Mouse (Mus musculus): Measurements from ENCODE around the gene Naip2.
A peak's percentile ranks its signal among the peaks of the same experiment; 100 is the strongest.
"Not testable (repeated sequence)": the region's sequence is repeated elsewhere in the genome, so short reads cannot be mapped to it uniquely, and the experiment has no call there.

Naip2 gene

DNA sequence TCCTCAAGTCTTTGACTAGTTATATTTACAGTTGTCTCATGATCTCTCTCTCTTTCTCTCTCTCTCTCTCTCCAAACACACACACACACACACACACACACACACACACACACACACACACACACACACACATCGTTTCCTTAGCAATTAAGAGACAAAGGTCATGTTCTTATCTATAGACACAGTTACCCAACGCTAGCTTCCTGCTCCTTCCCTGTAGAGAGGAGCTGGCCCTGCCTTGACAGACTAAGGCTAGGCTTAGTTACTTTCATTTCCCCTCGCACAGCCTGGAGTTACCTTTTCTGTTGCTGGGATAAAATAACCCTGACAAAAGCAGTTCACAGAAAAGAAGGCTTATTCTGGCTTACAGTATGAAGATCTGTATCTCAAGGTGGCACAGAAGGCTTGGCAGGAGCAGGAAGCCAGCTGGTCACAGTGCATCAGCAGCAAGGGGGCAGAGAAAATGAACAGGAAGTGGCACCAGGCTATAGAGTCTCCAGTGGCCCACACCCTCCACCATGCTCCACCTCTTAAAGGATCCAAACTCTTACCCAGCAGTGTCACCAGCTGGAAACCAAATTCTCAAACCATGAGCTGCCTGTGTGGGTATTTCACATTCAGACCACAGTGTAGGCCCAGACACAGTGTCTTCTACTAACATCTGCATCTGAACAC, at the start of gene Naip2:
Gene Naip2 (minus strand): TSS at position 434 of the 675 bp plus-strand sequence.
- DNase-seq (ENCODE audit: low spot score in 2 of 2) = not testable (repeated sequence)

DNA sequence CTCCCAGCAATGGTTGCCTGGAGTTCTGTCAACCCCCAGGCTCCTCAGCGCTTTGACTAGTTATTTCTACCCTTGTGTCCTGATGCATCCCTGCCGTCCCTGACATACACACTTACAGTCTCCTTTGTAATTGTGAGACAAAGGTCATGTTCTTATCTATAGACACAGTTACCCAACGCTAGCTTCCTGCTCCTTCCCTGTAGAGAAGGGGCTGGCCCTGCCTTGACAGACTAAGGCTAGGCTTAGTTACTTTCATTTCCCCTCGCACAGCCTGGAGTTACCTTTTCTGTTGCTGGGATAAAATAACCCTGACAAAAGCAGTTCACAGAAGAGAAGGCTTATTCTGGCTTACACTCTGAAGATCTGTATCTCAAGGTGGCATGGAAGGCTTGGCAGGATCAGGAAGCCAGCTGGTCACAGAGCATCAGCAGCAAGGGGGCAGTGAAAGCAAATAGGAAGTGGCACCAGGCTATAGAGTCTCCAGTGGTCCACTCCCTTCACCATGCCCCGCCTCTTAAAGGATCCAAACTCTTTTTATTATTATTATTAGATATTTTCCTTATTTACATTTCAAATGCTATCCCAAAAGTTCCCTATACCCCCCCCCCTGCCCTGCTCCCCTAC, 45.1 kb upstream of the Naip2 start:
- DNase-seq (ENCODE audit: low spot score in 2 of 2) = not testable (repeated sequence)

DNA sequence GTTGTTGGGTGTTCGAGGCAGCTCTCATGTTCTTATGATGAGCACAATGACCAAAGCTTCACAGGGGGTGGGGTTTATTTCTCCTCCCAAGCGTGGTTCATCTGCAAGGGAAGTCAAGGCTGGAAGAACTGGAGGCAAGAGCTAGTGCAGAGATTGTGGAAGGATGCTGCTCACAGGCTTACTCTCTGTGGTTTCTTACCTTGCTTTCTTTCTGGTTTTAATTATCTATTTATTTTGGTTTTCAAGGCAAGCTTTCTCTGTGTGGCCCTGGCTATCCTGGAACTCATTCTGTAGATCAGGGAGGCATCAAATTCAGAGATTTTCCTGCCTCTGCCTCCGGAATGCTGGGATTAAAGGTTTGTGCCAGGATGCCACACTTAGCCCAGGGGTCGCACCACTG, 44.3 kb upstream of the Naip2 start, which contains the start of gene Naip5:
Gene Naip5 (minus strand): TSS at position 101 of the 400 bp plus-strand sequence.
- not testable (repeated sequence) for DNase-seq (ENCODE audit: low spot score in 2 of 2)

DNA sequence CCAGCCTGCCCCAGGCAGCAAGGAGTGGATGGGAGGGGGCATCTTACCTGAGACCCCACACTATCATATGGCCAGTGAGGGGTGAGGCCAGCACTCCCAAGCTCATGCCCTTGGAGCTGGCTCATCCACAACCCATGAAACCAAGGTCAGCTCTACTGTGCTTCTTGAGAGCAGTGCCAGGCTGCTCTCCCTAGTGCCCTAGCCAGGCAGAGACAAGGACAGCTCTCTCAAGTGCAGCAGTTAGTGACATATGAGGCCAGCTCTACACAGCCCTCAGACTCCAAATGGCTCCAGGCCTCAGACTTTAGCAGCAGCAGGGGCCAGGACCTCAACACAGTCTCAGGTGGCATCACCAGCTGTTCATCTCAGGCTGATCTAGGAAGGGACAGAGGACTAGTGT, 41.8 kb upstream of the Naip2 start:
- DNase-seq (ENCODE audit: low spot score in 2 of 2) = no peak

DNA sequence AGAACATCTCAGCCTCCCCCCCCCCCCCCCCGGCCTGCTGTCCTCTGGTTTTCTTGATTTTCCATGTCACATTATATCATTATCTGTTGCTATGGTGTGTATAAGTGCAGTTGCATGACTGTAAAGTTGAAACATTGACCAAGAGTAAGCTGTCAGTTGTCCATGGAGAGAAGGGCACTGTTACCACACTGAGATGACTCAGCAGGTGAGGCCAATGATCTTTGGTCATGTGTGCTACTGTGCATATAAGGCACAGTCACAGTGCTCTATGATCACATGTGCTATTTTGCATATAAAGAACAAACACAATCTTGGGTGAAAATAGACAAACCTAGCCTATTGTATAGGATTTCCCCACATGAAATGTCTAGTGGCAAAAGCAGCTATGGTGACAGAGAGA, 11.8 kb upstream of the Naip2 start:
- DNase-seq (ENCODE audit: low spot score in 2 of 2) = not testable (repeated sequence)

DNA sequence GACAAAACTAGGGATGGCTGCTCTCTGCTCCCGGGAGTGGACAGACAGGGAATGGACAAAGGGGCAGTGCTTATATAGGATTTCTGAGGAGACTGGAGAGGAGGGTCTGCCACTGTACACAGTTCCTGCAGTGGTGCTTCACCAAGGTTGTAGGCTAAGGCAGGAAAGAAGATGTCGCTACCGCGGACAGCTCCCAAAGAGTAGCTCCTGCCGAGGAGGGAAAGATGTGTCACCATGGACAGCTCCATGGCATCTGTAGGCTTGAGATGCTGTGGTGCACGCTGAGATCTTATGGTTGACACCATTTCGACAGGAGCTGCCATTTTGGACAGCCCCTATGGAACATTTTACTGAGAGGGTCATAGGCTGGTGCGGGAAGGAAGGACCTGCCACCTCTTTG, 8.6 kb upstream of the Naip2 start:
- DNase-seq (ENCODE audit: low spot score in 2 of 2) = peak in 1 of 2 experiments; percentile 5

DNA sequence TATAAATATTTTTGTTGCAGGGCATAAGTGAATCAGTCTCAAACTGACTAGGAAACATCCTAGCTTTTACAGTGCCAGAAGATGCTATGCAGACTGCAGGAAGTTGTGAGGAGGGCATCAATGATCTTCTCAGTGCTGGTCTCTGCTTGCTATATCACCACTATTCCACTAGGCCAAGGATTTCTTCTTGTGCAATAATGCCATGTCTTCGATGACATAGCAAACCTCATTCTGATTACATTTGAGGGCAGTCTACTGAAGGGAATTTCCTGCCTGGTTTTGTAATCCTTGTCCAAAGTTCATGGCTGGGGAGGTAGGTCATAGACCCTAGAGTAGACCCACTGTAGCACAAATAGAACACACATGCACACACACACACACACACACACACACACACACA, 1.4 kb upstream of the Naip2 start:
- no peak for DNase-seq (ENCODE audit: low spot score in 2 of 2)

DNA sequence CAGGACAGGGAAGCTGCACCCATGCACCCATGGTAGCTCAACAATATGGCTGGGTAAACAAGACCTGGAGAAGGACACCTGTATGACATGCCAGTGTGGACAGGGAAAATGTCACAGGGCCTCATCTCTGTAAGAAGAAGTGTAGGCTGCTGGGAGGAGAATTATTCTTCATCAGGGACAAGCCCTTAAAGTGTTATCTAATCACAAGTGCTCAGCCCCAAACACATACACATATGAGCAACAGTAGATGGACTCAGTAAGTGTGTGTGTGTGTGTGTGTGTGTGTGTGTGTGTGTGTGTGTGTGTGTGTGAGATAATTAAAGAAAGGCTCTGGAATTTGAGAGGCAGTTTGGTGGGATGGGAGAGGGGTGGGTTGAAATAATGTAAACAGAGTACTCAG, 1.1 kb downstream of the Naip2 start:
- no peak for DNase-seq (ENCODE audit: low spot score in 2 of 2)

DNA sequence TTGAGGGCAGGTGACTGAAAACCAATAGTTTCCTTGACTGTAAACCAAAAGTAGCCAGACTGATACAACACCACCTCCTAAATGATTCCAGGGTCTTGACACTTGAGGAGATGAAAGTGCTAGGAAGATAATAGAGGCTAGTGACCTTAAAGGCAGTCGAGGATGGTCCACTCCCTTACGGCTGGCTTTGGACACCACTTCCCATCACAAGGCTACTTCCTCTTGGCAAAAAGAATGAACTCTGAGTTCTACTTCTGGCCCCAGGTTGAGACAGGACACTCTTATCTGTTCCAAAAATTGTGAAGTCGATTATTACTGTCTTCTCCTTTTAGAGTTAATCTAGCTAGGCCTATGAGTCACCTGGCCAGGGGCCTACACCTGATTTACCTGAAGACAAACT, 6.5 kb downstream of the Naip2 start:
- no peak for DNase-seq (ENCODE audit: low spot score in 2 of 2)

DNA sequence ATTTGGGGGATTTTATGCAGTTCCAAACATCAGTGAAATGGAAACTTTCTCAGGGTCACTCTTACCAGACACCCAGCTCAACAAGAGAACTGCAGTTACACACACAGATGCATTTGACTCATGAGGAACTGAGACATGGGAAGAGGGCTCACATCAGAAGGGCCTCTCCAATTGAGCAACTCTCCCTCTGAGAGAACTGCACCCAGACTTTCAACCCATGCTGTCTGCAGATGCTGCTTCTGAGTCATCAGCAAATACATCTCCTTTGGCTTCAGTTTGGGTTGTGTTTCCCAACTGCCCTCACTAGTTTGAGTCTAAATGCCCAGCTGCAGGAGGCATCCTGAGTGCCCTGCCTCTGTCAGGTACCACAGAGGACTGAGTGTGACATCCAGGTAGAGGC, 18.8 kb downstream of the Naip2 start:
- not testable (repeated sequence) for DNase-seq (ENCODE audit: low spot score in 2 of 2)

DNA sequence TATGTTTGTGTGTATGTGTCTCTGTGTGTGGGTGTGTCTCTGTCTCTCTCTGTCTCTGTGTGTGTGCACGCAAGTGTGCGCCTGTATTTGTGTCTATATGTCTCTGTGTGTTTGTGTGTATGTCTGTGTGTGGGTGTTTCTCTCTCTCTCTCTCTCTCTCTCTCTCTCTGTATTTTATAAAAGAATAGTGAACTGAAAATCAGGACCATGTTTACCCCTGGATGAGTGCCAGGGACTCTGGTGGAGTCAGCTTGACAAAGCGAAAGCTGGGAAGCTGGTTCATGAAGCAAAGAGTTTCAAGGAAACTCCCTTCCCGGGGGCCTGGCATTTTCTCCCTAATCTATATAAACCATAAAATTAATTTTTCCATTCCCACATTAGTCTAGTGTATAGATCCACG, 27.5 kb downstream of the Naip2 start:
- DNase-seq (ENCODE audit: low spot score in 2 of 2) = not testable (repeated sequence)

DNA sequence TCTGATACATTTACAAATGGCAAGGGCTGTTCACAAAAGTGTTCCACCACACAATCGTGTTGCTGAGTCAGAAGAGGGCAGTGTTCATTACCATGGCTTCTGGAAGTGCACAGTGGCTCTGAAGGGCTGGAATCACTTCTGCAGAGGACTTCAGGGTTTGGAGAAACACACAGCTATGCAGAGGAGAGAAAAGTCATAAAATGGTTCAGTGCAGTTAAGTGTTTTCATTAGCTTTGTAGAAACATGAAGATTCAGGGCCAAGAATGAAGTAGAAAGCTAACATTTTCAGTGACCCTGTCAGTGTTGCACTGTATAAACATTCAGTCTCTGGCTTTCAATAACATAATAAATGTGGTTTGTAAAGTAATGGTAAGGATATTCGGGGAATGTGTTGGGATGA, 35.5 kb downstream of the Naip2 start:
- not testable (repeated sequence) for DNase-seq (ENCODE audit: low spot score in 2 of 2)

DNA sequence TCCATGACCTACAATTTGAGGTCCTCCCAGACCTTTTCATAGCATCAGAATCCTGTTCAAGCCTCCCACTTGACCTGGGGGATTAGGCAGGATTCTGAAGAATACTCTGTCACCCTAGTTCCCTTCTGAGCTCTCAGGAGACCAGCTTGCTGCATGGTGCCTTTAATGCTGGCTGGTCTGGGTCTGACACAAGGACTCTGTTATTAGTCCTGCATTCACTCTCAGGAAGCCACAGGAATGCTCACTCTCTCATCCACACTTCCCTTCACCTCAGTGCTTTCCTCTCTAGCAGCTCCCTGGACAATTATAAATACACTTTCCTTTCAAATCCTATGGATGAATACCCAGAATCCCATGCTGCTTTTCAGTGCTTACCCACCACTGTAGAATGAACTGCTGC, 39.4 kb downstream of the Naip2 start:
- DNase-seq (ENCODE audit: low spot score in 2 of 2) = not testable (repeated sequence)

DNA sequence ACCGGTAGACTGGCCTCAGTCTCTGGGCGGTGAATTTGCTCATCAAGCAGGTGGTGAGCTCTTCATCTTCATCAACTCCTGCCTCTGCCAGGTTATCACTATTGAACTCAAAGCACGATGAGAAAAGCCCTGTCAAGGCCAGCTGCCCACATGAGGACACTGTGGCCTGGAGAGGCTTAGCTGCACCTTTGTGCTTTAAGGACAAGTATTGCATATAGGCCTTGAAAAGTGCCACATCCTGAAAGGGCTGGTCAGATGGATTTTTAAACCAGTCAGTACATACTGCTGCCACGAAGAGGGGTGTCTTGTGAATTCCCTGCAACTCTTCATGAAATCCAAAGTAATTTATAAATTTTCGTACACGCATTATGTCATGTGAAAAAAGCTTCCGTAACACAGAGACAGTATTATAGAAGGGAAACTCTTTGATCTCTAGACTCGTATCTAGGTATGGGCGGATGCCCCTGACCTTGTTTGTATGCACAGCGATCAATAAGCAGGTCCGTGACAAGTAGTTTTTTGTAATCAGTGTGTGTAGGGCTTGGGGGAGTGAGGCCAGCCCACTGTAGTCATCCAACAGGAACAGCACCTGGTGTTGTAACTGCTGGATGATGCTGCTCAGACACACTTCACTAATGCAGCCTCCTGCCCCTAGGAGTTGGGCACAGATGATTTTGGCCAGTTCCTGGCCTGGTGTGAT, 40.6 kb downstream of the Naip2 start:
- DNase-seq (ENCODE audit: low spot score in 2 of 2) = not testable (repeated sequence)

DNA sequence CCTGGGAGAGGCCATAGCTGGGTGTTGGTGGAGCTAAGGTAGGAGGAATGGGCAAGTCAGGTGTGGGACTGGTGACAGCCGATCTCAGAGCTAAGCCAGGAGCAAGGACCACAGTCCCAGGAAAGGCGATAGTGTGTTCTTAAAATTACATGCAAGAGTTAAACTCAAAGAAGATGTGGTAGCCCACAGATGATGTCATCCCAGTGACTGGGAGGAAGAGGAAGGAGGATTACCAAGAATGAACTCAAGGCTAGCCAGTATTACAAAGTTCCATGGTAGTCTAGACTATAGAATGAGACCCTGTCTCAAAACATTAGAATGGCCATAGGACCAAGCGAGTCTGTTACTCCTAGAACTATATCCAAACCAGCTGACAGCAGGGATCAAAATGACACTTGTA, 45.3 kb downstream of the Naip2 start:
- DNase-seq (ENCODE audit: low spot score in 2 of 2) = no peak

DNA sequence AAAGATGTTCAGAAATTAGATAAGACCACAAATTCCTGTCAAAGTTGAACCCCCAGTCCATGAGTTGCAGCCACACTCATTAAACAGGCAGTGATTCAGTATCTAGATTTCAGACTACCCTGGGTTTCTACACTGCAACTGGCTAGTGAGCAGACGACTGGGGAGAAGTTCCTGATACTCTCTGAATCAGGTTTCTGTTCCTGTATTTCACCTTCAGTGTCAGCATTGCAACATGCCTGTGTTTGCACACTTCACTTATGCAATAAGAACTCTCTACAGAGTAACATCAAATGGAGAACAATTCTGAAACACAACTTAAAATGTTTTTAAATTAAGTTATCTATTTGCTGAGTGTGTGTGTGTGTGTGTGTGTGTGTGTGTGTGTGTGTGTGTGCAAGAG, 49.2 kb downstream of the Naip2 start:
- DNase-seq (ENCODE audit: low spot score in 2 of 2) = no peak

DNA sequence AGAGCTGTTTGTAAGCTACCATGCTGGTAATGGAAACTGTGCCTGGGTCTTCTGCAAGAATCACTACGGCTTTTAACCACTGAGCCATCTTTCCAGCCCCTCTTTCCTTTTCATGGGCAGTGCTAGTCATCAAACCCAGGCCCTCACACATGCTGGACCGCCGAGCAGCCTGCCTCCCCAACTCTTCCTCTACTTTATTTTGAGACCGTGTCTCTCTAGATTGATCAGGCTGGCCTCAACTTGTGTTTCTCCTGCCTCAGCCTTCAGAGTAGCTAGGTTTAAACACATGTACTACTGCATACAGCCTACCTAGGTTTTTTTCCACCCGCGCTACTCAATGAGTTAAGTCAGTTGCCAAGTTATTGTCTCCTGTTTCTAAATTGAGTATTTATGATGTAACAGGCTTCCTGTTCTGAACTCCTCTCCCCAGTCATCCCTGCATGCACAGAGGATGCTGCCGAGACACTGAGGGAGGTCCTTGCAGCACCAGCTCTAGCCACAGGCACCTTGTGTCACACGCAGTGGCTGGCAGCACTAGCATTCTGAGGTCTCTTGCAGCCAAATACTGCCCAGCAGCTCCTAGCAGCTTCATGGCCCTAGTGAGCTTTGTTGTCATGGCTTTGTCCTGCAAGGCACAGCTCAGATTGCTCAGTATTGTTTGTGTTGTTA, 60.1 kb downstream of the Naip2 start:
- no peak for DNase-seq (ENCODE audit: low spot score in 2 of 2)

DNA sequence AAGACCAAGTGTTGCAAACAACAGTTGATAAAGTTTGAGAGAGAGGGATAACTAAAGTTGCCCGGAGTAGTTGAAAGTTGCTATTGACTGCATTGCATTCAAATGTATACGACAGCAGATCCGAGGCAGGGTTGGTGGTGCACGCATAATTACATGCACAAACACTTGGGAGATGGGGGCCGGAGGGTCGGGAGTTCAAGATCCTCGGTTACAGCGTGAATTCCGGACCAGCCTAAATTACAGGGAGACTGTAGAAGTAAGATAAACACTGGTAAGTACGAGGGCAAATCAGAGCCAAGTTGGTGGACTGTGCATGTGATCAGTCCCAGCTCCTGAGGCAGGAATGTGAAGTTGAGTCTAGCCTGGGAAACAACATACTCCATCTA, 76.6 kb downstream of the Naip2 start:
- DNase-seq (ENCODE audit: low spot score in 2 of 2) = no peak

DNA sequence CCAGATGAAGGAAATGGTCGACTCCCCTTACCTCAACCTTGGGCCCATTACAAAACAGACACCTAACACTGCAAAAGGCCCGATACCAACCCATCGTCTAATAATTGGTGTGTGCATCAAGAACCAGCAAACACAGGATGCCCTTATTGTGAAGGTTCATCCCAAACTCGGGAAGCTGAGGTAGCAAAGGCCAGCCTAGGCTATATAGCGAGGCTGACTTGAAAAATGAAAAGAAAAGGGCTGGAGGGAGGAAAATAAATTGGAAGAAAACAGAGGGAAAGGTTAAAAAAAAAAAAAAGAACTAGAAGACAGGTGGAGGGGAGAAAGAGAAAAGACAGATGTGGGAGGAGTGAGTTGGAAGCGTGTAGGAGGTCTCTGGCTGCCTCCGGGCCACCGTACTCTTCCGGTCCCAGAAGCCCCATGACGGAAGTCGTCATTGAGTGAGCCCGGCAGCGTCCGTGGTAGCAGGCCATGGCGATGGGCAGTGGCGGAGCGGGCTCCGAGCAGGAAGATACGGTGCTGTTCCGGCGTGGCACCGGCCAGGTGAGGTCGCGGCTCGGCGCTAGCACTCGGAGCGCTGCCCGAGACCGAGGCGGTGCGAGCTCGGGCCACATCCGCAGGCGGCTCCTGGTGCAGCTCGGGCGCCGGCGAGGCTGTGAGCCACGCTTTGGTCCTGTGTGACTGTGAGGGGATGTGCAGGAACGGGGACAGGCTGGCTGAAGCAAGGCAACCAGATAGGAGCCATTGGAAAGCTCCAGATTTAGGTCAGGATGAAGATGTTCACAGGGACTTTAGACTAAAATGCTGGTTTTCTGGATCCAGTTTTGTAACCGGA, 77.3 kb downstream of the Naip2 start, which contains the start of gene Smn1:
Gene Smn1 (plus strand): TSS at position 430 of the 835 bp plus-strand sequence.
- peak; percentile 74 to 83 for DNase-seq (ENCODE audit: low spot score in 2 of 2)

DNA sequence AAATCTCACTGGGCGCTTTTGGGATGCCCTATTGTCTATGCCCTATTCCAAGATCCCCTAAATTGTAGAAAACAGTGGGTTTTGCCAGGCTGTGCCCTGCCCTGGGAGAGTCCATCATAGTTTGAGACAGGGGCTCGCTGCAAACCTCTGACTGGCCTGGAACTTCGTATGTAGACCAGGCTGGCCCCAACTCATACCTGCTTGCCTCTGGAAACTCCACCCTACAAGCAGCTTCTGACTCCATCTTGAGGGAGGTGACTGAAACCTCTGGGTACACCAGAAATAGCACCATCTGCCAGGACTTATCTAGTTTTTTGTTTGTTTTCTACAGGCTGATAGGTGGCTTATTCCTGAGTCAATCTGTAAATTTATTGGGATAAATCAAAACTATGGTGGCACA, 77.9 kb downstream of the Naip2 start:
- no peak for DNase-seq (ENCODE audit: low spot score in 2 of 2)

DNA sequence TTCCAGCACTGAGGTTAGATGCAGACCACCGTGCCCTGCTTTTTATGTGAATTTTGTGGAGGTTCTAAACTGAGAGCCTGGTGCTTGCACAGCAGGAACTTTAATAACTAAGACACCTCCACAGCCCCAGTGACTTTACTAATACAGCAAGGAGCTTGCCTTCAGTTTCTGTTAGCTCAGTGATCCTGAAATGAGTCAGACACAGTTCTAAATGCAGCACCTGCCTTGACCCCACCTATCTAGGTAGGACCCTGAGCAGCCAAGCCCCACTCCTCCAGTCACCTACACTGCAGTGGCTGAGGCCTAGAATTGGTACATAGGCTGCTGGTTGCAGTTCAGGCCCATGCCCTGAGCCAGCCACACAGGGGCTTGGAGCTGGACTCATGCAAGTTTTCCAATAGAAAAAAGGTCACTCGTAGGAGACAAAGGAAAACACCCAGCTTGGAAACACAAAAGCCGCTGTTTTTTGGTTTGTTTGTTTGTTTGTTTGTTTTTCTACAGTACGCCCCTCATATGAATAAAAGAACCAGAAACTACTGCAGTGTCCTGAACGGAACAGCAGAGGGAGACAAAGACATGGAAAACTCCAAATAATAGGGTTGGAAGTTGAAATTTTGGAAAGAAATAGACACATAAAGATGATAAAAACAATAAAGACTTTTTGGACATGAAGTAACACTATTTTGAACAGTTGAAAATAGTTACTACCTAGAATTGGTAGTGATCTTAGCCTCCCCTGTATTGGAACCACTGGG, 89.5 kb downstream of the Naip2 start:
- DNase-seq (ENCODE audit: low spot score in 2 of 2) = no peak

Measured in thymus, postnatal 10 days (tissue).